Mouse (Mus musculus): Measurements from ENCODE around the gene Stil. TPM values are rescaled to one million over a fixed set of nuclear protein-coding genes. Genes with fewer than 3 reads are reported as not detected.
"Not testable (repeated sequence)": the region's sequence is repeated elsewhere in the genome, so short reads cannot be mapped to it uniquely, and the experiment has no call there.

The Stil gene
- under 1 TPM; 0.23 to 0.32 TPM for total RNA-seq (2021)

GRCm38 (mm10) chr4:114999773-115000428 is at the start of gene Stil:
Gene Stil (plus strand): TSS chr4:115000159.
- DNase-seq (ENCODE audit: extremely low spot score in 1 of 2, low spot score in 1 of 2) = peak; percentile 82 to 89

- no peak for DNase-seq (ENCODE audit: extremely low spot score in 1 of 2, low spot score in 1 of 2)
These were observed 46.8 kb upstream of the Stil start for GRCm38 (mm10) chr4:114953172-114953571.

GRCm38 (mm10) chr4:114957403-114957802 is 42.6 kb upstream of the Stil start:
- no peak for DNase-seq (ENCODE audit: extremely low spot score in 1 of 2, low spot score in 1 of 2)

GRCm38 (mm10) chr4:114958231-114958630 is 41.7 kb upstream of the Stil start:
- DNase-seq (ENCODE audit: extremely low spot score in 1 of 2, low spot score in 1 of 2) = no peak

GRCm38 (mm10) chr4:114958786-114959185 is 41.2 kb upstream of the Stil start:
- no peak for DNase-seq (ENCODE audit: extremely low spot score in 1 of 2, low spot score in 1 of 2)

GRCm38 (mm10) chr4:114959533-114959932 is 40.4 kb upstream of the Stil start:
- no peak for DNase-seq (ENCODE audit: extremely low spot score in 1 of 2, low spot score in 1 of 2)

- DNase-seq (ENCODE audit: extremely low spot score in 1 of 2, low spot score in 1 of 2) = not testable (repeated sequence)
These were observed 39.1 kb upstream of the Stil start for GRCm38 (mm10) chr4:114960881-114961280.

GRCm38 (mm10) chr4:114970736-114971135 is 29.2 kb upstream of the Stil start:
- DNase-seq (ENCODE audit: extremely low spot score in 1 of 2, low spot score in 1 of 2) = no peak

- DNase-seq (ENCODE audit: extremely low spot score in 1 of 2, low spot score in 1 of 2) = no peak
These were observed 26.7 kb upstream of the Stil start for GRCm38 (mm10) chr4:114973229-114973740.

- DNase-seq (ENCODE audit: extremely low spot score in 1 of 2, low spot score in 1 of 2) = no peak
These were observed 17.3 kb upstream of the Stil start for GRCm38 (mm10) chr4:114982619-114983018.

- DNase-seq (ENCODE audit: extremely low spot score in 1 of 2, low spot score in 1 of 2) = no peak
These were observed 16.9 kb upstream of the Stil start for GRCm38 (mm10) chr4:114983020-114983419.

GRCm38 (mm10) chr4:114986211-114986590 is 13.8 kb upstream of the Stil start:
- no peak for DNase-seq (ENCODE audit: extremely low spot score in 1 of 2, low spot score in 1 of 2)

- DNase-seq (ENCODE audit: extremely low spot score in 1 of 2, low spot score in 1 of 2) = peak; percentile 70 to 72
These were observed 13.1 kb upstream of the Stil start, which contains the start of gene Cmpk1 for GRCm38 (mm10) chr4:114986591-114987432. Gene Cmpk1 (minus strand): TSS chr4:114987241.

- no peak for DNase-seq (ENCODE audit: extremely low spot score in 1 of 2, low spot score in 1 of 2)
These were observed 5.7 kb upstream of the Stil start for GRCm38 (mm10) chr4:114994218-114994617.

- peak in 1 of 2 experiments; percentile 51 for DNase-seq (ENCODE audit: extremely low spot score in 1 of 2, low spot score in 1 of 2)
These were observed 2.9 kb upstream of the Stil start for GRCm38 (mm10) chr4:114997051-114997450.

- no peak for DNase-seq (ENCODE audit: extremely low spot score in 1 of 2, low spot score in 1 of 2)
These were observed 550 bp upstream of the Stil start for GRCm38 (mm10) chr4:114999445-114999772.

- no peak for DNase-seq (ENCODE audit: extremely low spot score in 1 of 2, low spot score in 1 of 2)
These were observed 453 bp downstream of the Stil start for GRCm38 (mm10) chr4:115000429-115000795.

GRCm38 (mm10) chr4:115014276-115014675 is 14.3 kb downstream of the Stil start:
- no peak for DNase-seq (ENCODE audit: extremely low spot score in 1 of 2, low spot score in 1 of 2)

GRCm38 (mm10) chr4:115019997-115020396 is 20.0 kb downstream of the Stil start:
- no peak for DNase-seq (ENCODE audit: extremely low spot score in 1 of 2, low spot score in 1 of 2)

GRCm38 (mm10) chr4:115035043-115035442 is 35.1 kb downstream of the Stil start:
- no peak for DNase-seq (ENCODE audit: extremely low spot score in 1 of 2, low spot score in 1 of 2)

- DNase-seq (ENCODE audit: extremely low spot score in 1 of 2, low spot score in 1 of 2) = peak in 1 of 2 experiments; percentile 51
These were observed 38.3 kb downstream of the Stil start for GRCm38 (mm10) chr4:115038242-115038641.

- no peak for DNase-seq (ENCODE audit: extremely low spot score in 1 of 2, low spot score in 1 of 2)
These were observed 45.7 kb downstream of the Stil start for GRCm38 (mm10) chr4:115045621-115046020.

All from layer of hippocampus, postnatal 25 days (tissue).